ENCODE assay signal across 8 mouse cellular contexts in genomic region chr9:124312171-124313142, GRCm38 (mm10). TPM values are rescaled to one million over a fixed set of nuclear protein-coding genes. Genes with fewer than 3 reads are reported as not detected.
DNase-seq lines count a peak whose midpoint lies in the region; ATAC-seq and TF ChIP-seq lines count a peak whose summit lies in the region.

Gene 2010315B03Rik (minus strand): TSS chr9:124312696.

- peak within 1 kb of the TSS; percentile 81 for H3K4me3 ChIP-seq in E14TG2a.4 (replicated peaks; ENCODE audit: low read length)
- H3K4me3 ChIP-seq in forebrain, embryonic 12.5 days (replicated peaks), result peak within 1 kb of the TSS; percentile 68
- peak within 1 kb of the TSS; percentile 64 for H3K4me3 ChIP-seq in heart, postnatal 0 days (ENCODE audit: low read depth, low read length)
- peak within 1 kb of the TSS; percentile 74 for H3K4me3 ChIP-seq in liver, embryonic 16.5 days (ENCODE audit: low read depth, low read length)
- peak within 1 kb of the TSS; percentile 61 for H3K4me3 ChIP-seq in neural tube, embryonic 13.5 days
- peak within 1 kb of the TSS; percentile 92 for H3K4me3 ChIP-seq in testis, adult 2 months (ENCODE audit: control insufficient read depth, low read depth, low read length)

- peak within 1 kb of the TSS; percentile 82 for H3K27ac ChIP-seq in forebrain, embryonic 12.5 days
- peak within 1 kb of the TSS; percentile 93 for H3K27ac ChIP-seq in heart, postnatal 0 days (ENCODE audit: low read depth)
- peak within 1 kb of the TSS; percentile 92 for H3K27ac ChIP-seq in liver, embryonic 16.5 days (ENCODE audit: low read length)
- peak within 1 kb of the TSS; percentile 80 for H3K27ac ChIP-seq in neural tube, embryonic 13.5 days (replicated peaks)
- peak within 1 kb of the TSS; percentile 80 for H3K27ac ChIP-seq in testis, adult 2 months (ENCODE audit: control insufficient read depth, insufficient read depth, low read depth, low read length)

- no peak for TF ChIP-seq EP300 in heart, postnatal 0 days (IDR thresholded peaks at IDR 0.05; ENCODE audit: low read depth)

- TF ChIP-seq POLR2A in testis, adult 2 months (IDR thresholded peaks at IDR 0.05; ENCODE audit: control insufficient read depth, low read depth, low read length), result peak; percentile 43; the same call in 1 of the 2 replicates

- peak; percentile 100 for ATAC-seq in forebrain, embryonic 12.5 days (ENCODE audit: low FRiP score)
- peak; percentile 100 for ATAC-seq in heart, postnatal 0 days (ENCODE audit: insufficient read depth, low read depth)
- peak; percentile 97 for ATAC-seq in liver, embryonic 16.5 days (ENCODE audit: low read depth)
- ATAC-seq in neural tube, embryonic 13.5 days (ENCODE audit: low read depth), result peak; percentile 99

- no peaks in the 10 kb centered on the region for H3K9me3 ChIP-seq in E14TG2a.4 (ENCODE audit: low read length)
- H3K9me3 ChIP-seq in forebrain, embryonic 12.5 days, result no peaks in the 10 kb centered on the region
- H3K9me3 ChIP-seq in heart, postnatal 0 days (replicated peaks; ENCODE audit: control insufficient read depth, low read length), result no peaks in the 10 kb centered on the region
- no peaks in the 10 kb centered on the region for H3K9me3 ChIP-seq in liver, embryonic 16.5 days (replicated peaks; ENCODE audit: control insufficient read depth, low read length)
- no peaks in the 10 kb centered on the region; the same call in 1 of the 2 replicates for H3K9me3 ChIP-seq in neural tube, embryonic 13.5 days

- peak within 1 kb of the TSS; percentile 66 for H3K4me2 ChIP-seq in forebrain, embryonic 12.5 days
- H3K4me2 ChIP-seq in heart, postnatal 0 days (ENCODE audit: low read depth, low read length), result peak within 1 kb of the TSS; percentile 65
- peak within 1 kb of the TSS; percentile 64 for H3K4me2 ChIP-seq in liver, embryonic 16.5 days (ENCODE audit: low read depth, low read length)
- peak within 1 kb of the TSS; percentile 64 for H3K4me2 ChIP-seq in neural tube, embryonic 13.5 days

- DNase-seq in c-Kit-positive CD71-positive TER-119-positive erythroid progenitor cells, embryonic 14.5 days (ENCODE audit: low spot score), result peak; percentile 75
- DNase-seq in heart, postnatal 0 days (ENCODE audit: low spot score), result peak; percentile 95
- peak; percentile 84 to 91 for DNase-seq in kidney, postnatal 4 days

- H3K36me3 ChIP-seq in E14TG2a.4 (ENCODE audit: insufficient read depth, low read length), result no peaks in the 10 kb centered on the region
- no peaks in the 10 kb centered on the region for H3K36me3 ChIP-seq in forebrain, embryonic 12.5 days (replicated peaks)
- no peaks in the 10 kb centered on the region; the same call in 1 of the 2 replicates for H3K36me3 ChIP-seq in heart, postnatal 0 days (replicated peaks; ENCODE audit: control insufficient read depth, insufficient read depth, low read length)
- no peaks in the 10 kb centered on the region for H3K36me3 ChIP-seq in liver, embryonic 16.5 days (ENCODE audit: control insufficient read depth, insufficient read depth)
- no peaks in the 10 kb centered on the region for H3K36me3 ChIP-seq in neural tube, embryonic 13.5 days
- H3K36me3 ChIP-seq in testis, adult 2 months (ENCODE audit: control insufficient read depth, insufficient read depth, low read length), result no peaks in the 10 kb centered on the region

- peaks cover 4% of the 10 kb centered on the region for H3K4me1 ChIP-seq in E14TG2a.4 (replicated peaks; ENCODE audit: low read depth, low read length)
- peaks cover 7% of the 10 kb centered on the region for H3K4me1 ChIP-seq in forebrain, embryonic 12.5 days
- H3K4me1 ChIP-seq in heart, postnatal 0 days (ENCODE audit: control insufficient read depth, insufficient read depth), result peaks cover 5% of the 10 kb centered on the region; the same call in 1 of the 2 replicates
- no peaks in the 10 kb centered on the region for H3K4me1 ChIP-seq in liver, embryonic 16.5 days (ENCODE audit: control insufficient read depth, low read depth, low read length)
- peaks cover 13% of the 10 kb centered on the region for H3K4me1 ChIP-seq in neural tube, embryonic 13.5 days (replicated peaks)
- H3K4me1 ChIP-seq in testis, adult 2 months (ENCODE audit: control insufficient read depth, insufficient read depth, low read length), result peaks cover 3% of the 10 kb centered on the region; the same call in 1 of the 2 replicates

- no peak for TF ChIP-seq CTCF in E14TG2a.4 (conservative IDR thresholded peaks at IDR 0.05; ENCODE audit: low read length)
- TF ChIP-seq CTCF in heart, postnatal 0 days (IDR thresholded peaks at IDR 0.05; ENCODE audit: low read depth), result no peak
- no peak for TF ChIP-seq CTCF in testis, adult 2 months (IDR thresholded peaks at IDR 0.05; ENCODE audit: control insufficient read depth, insufficient read depth, insufficient replicate concordance, low read depth, low read length)

- H3K9ac ChIP-seq in forebrain, embryonic 12.5 days, result peak within 1 kb of the TSS; percentile 68
- H3K9ac ChIP-seq in heart, postnatal 0 days (replicated peaks; ENCODE audit: low read depth, low read length), result peak within 1 kb of the TSS; percentile 59
- peak within 1 kb of the TSS; percentile 74 for H3K9ac ChIP-seq in liver, embryonic 16.5 days (ENCODE audit: low read depth, low read length)
- peak within 1 kb of the TSS; percentile 73 for H3K9ac ChIP-seq in neural tube, embryonic 13.5 days

- 3% methylated on average over 21 of the region's 22 CpGs for WGBS in forebrain, embryonic 12.5 days
- under 1% methylated on average over 21 of the region's 22 CpGs for WGBS in heart, postnatal 0 days
- WGBS in liver, embryonic 16.5 days (ENCODE audit: insufficient replicate concordance), result 1% methylated on average over 21 of the region's 22 CpGs
- 2% methylated on average over 21 of the region's 22 CpGs for WGBS in neural tube, embryonic 13.5 days

- no peaks in the 10 kb centered on the region for H3K27me3 ChIP-seq in E14TG2a.4 (ENCODE audit: insufficient read depth, low read length)
- no peaks in the 10 kb centered on the region for H3K27me3 ChIP-seq in forebrain, embryonic 12.5 days
- no peaks in the 10 kb centered on the region for H3K27me3 ChIP-seq in heart, postnatal 0 days (ENCODE audit: control insufficient read depth, insufficient read depth, low read length)
- no peaks in the 10 kb centered on the region for H3K27me3 ChIP-seq in liver, embryonic 16.5 days (ENCODE audit: control insufficient read depth, insufficient read depth, low read depth, low read length)
- H3K27me3 ChIP-seq in neural tube, embryonic 13.5 days, result no peaks in the 10 kb centered on the region
- H3K27me3 ChIP-seq in testis, adult 2 months (ENCODE audit: control insufficient read depth, insufficient read depth, low read length), result no peaks in the 10 kb centered on the region

RNA-seq across cellular contexts. Expression of gene 2010315B03Rik, which starts in this region (rescaled TPM):
- polyA plus RNA-seq in forebrain, embryonic 12.5 days (2016; fragmentation: Nextera tagmentation; extraction: Ambion mirVana), result 8.1 and 9.2 TPM in 2 replicates
- total RNA-seq in heart, postnatal 0 days (2014; rRNA removed; ENCODE audit: low replicate concordance), result 4.5 and 5.5 TPM in 2 replicates
- polyA plus RNA-seq in heart, postnatal 0 days (2015; fragmentation: Nextera tagmentation; extraction: Ambion mirVana), result 12.2 and 14.0 TPM in 2 replicates
- polyA plus RNA-seq in liver, embryonic 16.5 days (2015; fragmentation: Nextera tagmentation; extraction: Ambion mirVana), result 3.8 and 4.5 TPM in 2 replicates
- polyA plus RNA-seq in neural tube, embryonic 13.5 days (2015; fragmentation: Nextera tagmentation; extraction: Ambion mirVana), result 9.2 and 9.4 TPM in 2 replicates
- 0.29 and 0.41 TPM in 2 replicates for polyA plus RNA-seq in testis, adult 2 months (2012; rRNA removed)

Comparison
In these comparisons a context has a peak if more than half of its experiments do, and no peak if none do; other contexts are left out.
1. Peak in every context shown above with its lines: DNase-seq, ATAC-seq, H3K4me3 ChIP-seq and H3K27ac ChIP-seq.